Mouse (Mus musculus): ENCODE measurements around the gene Fbxw9. TPM values are rescaled to one million over a fixed set of nuclear protein-coding genes. Genes with fewer than 3 reads are reported as not detected.

Fbxw9 gene
- polyA plus RNA-seq, 1 experiment from 2014 or later, result 25.8 TPM

GRCm38 (mm10) chr8:85025098-85025932 is 34.5 kb upstream of the Fbxw9 start, which contains the start of gene Asna1:
Gene Asna1 (minus strand): TSS chr8:85025281.
- Histone ChIP-seq H3K27ac (ENCODE audit: low read depth, low read length) (peak within 1 kb of the TSS; percentile 60), H3K9ac (ENCODE audit: low read length) (peak within 1 kb of the TSS; percentile 85), H3K4me1 (ENCODE audit: control insufficient read depth, insufficient read depth, low read length) (peaks cover 27% of the 10 kb centered on the region), H3K4me2 (ENCODE audit: low read depth) (peak within 1 kb of the TSS; percentile 88), H3K4me3 (ENCODE audit: low read depth, low read length) (peak within 1 kb of the TSS; percentile 90), H3K36me3 (ENCODE audit: control insufficient read depth, insufficient read depth, low read length) (peaks cover 13% of the 10 kb centered on the region), H3K9me3 (ENCODE audit: control insufficient read depth, low read length) (no peaks in the 10 kb centered on the region), H3K27me3 (ENCODE audit: control insufficient read depth, insufficient read depth, low read length) (no peaks in the 10 kb centered on the region)
- peak; percentile 89 for DNase-seq (ENCODE audit: low spot score)
- ATAC-seq (ENCODE audit: insufficient read depth, low FRiP score, low TSS enrichment), result peak; percentile 88
- WGBS, result 7% methylated on average over 30 of the region's 30 CpGs

- WGBS, result 0% methylated on average over 68 of the region's 75 CpGs
- peak within 1 kb of the TSS; percentile 99 for H3K9ac ChIP-seq (ENCODE audit: low read length)
- ATAC-seq (ENCODE audit: insufficient read depth, low FRiP score, low TSS enrichment), result peak; percentile 80
- H3K27ac ChIP-seq (ENCODE audit: low read depth, low read length), result peak within 1 kb of the TSS; percentile 67
- H3K27me3 ChIP-seq (ENCODE audit: control insufficient read depth, insufficient read depth, low read length), result no peaks in the 10 kb centered on the region
- DNase-seq (ENCODE audit: low spot score), result peak; percentile 97
- H3K4me2 ChIP-seq (ENCODE audit: low read depth), result peak within 1 kb of the TSS; percentile 88
- H3K9me3 ChIP-seq (ENCODE audit: control insufficient read depth, low read length), result no peaks in the 10 kb centered on the region
- peaks cover 15% of the 10 kb centered on the region for H3K36me3 ChIP-seq (ENCODE audit: control insufficient read depth, insufficient read depth, low read length)
- peaks cover 27% of the 10 kb centered on the region for H3K4me1 ChIP-seq (ENCODE audit: control insufficient read depth, insufficient read depth, low read length)
- peak within 1 kb of the TSS; percentile 100 for H3K4me3 ChIP-seq (ENCODE audit: low read depth, low read length)
Measured at GRCm38 (mm10) chr8:85026670-85027515, 33.0 kb upstream of the Fbxw9 start, which contains the start of gene Trir. Gene Trir (plus strand): TSS chr8:85026823.

- Histone ChIP-seq H3K36me3 (ENCODE audit: control insufficient read depth, insufficient read depth, low read length) (peaks cover 13% of the 10 kb centered on the region), H3K27me3 (ENCODE audit: control insufficient read depth, insufficient read depth, low read length) (no peaks in the 10 kb centered on the region), H3K27ac (ENCODE audit: low read depth, low read length) (peak overlapping the region; percentile 67; the same call in 1 of the 2 replicates), H3K4me3 (ENCODE audit: low read depth, low read length) (peak overlapping the region; percentile 100), H3K4me1 (ENCODE audit: control insufficient read depth, insufficient read depth, low read length) (peaks cover 27% of the 10 kb centered on the region), H3K9ac (ENCODE audit: low read length) (peak overlapping the region; percentile 99), H3K9me3 (ENCODE audit: control insufficient read depth, low read length) (no peaks in the 10 kb centered on the region), H3K4me2 (ENCODE audit: low read depth) (peak overlapping the region; percentile 57)
- DNase-seq (ENCODE audit: low spot score) (no peak), ATAC-seq (ENCODE audit: insufficient read depth, low FRiP score, low TSS enrichment) (no peak)
- under 1% methylated on average over 13 of the region's 13 CpGs for whole genome bisulfite sequencing
Measured at GRCm38 (mm10) chr8:85027516-85027855, 32.4 kb upstream of the Fbxw9 start.

- peaks cover 27% of the 10 kb centered on the region for H3K4me1 ChIP-seq (ENCODE audit: control insufficient read depth, insufficient read depth, low read length)
- ATAC-seq (ENCODE audit: insufficient read depth, low FRiP score, low TSS enrichment), result no peak
- H3K9ac ChIP-seq (ENCODE audit: low read length), result peak overlapping the region; percentile 99
- H3K27me3 ChIP-seq (ENCODE audit: control insufficient read depth, insufficient read depth, low read length), result no peaks in the 10 kb centered on the region
- peaks cover 15% of the 10 kb centered on the region for H3K36me3 ChIP-seq (ENCODE audit: control insufficient read depth, insufficient read depth, low read length)
- H3K9me3 ChIP-seq (ENCODE audit: control insufficient read depth, low read length), result no peaks in the 10 kb centered on the region
- H3K4me2 ChIP-seq (ENCODE audit: low read depth), result peak overlapping the region; percentile 57
- H3K27ac ChIP-seq (ENCODE audit: low read depth, low read length), result no peak overlapping the region
- WGBS, result 35% methylated on average over 2 of the region's 2 CpGs
- peak overlapping the region; percentile 100 for H3K4me3 ChIP-seq (ENCODE audit: low read depth, low read length)
- no peak for DNase-seq (ENCODE audit: low spot score)
Measured at GRCm38 (mm10) chr8:85027922-85028321, 31.9 kb upstream of the Fbxw9 start.

- Histone ChIP-seq H3K36me3 (ENCODE audit: control insufficient read depth, insufficient read depth, low read length) (peaks cover 16% of the 10 kb centered on the region), H3K4me2 (ENCODE audit: low read depth) (peak overlapping the region; percentile 9), H3K27ac (ENCODE audit: low read depth, low read length) (no peak overlapping the region), H3K4me3 (ENCODE audit: low read depth, low read length) (0 out of 2 replicates have a peak overlapping the region, but pooled peaks have one; percentile 6), H3K27me3 (ENCODE audit: control insufficient read depth, insufficient read depth, low read length) (no peaks in the 10 kb centered on the region), H3K9me3 (ENCODE audit: control insufficient read depth, low read length) (no peaks in the 10 kb centered on the region), H3K9ac (ENCODE audit: low read length) (no peak overlapping the region), H3K4me1 (ENCODE audit: control insufficient read depth, insufficient read depth, low read length) (peaks cover 23% of the 10 kb centered on the region)
- ATAC-seq (ENCODE audit: insufficient read depth, low FRiP score, low TSS enrichment) (no peak), DNase-seq (ENCODE audit: low spot score) (no peak)
- WGBS, result 93% methylated on average over 14 of the region's 14 CpGs
Measured at GRCm38 (mm10) chr8:85029271-85029670, 30.6 kb upstream of the Fbxw9 start.

GRCm38 (mm10) chr8:85032622-85033311 is 27.1 kb upstream of the Fbxw9 start:
- no peak overlapping the region for H3K4me2 ChIP-seq (ENCODE audit: low read depth)
- H3K9ac ChIP-seq (ENCODE audit: low read length), result no peak overlapping the region
- H3K27me3 ChIP-seq (ENCODE audit: control insufficient read depth, insufficient read depth, low read length), result no peaks in the 10 kb centered on the region
- no peak for ATAC-seq (ENCODE audit: insufficient read depth, low FRiP score, low TSS enrichment)
- H3K36me3 ChIP-seq (ENCODE audit: control insufficient read depth, insufficient read depth, low read length), result peaks cover 16% of the 10 kb centered on the region
- H3K9me3 ChIP-seq (ENCODE audit: control insufficient read depth, low read length), result no peaks in the 10 kb centered on the region
- 82% methylated on average over 4 of the region's 4 CpGs for WGBS
- H3K4me1 ChIP-seq (ENCODE audit: control insufficient read depth, insufficient read depth, low read length), result peaks cover 19% of the 10 kb centered on the region
- DNase-seq (ENCODE audit: low spot score), result no peak
- no peak overlapping the region for H3K27ac ChIP-seq (ENCODE audit: low read depth, low read length)
- no peak overlapping the region for H3K4me3 ChIP-seq (ENCODE audit: low read depth, low read length)

- Histone ChIP-seq H3K9me3 (ENCODE audit: control insufficient read depth, low read length) (no peaks in the 10 kb centered on the region), H3K4me3 (ENCODE audit: low read depth, low read length) (no peak overlapping the region), H3K27me3 (ENCODE audit: control insufficient read depth, insufficient read depth, low read length) (no peaks in the 10 kb centered on the region), H3K36me3 (ENCODE audit: control insufficient read depth, insufficient read depth, low read length) (peaks cover 16% of the 10 kb centered on the region), H3K9ac (ENCODE audit: low read length) (no peak overlapping the region), H3K27ac (ENCODE audit: low read depth, low read length) (no peak overlapping the region), H3K4me1 (ENCODE audit: control insufficient read depth, insufficient read depth, low read length) (peaks cover 15% of the 10 kb centered on the region), H3K4me2 (ENCODE audit: low read depth) (no peak overlapping the region)
- no peak for DNase-seq (ENCODE audit: low spot score)
- no peak for ATAC-seq (ENCODE audit: insufficient read depth, low FRiP score, low TSS enrichment)
- WGBS, result 45% methylated on average over 1 of the region's 1 CpGs
Measured at GRCm38 (mm10) chr8:85033867-85034266, 26.0 kb upstream of the Fbxw9 start.

GRCm38 (mm10) chr8:85034764-85035163 is 25.1 kb upstream of the Fbxw9 start:
- no peak overlapping the region for H3K9ac ChIP-seq (ENCODE audit: low read length)
- DNase-seq (ENCODE audit: low spot score) (peak; percentile 68), ATAC-seq (ENCODE audit: insufficient read depth, low FRiP score, low TSS enrichment) (no peak)
- H3K4me2 ChIP-seq (ENCODE audit: low read depth), result peak overlapping the region; percentile 98
- peaks cover 9% of the 10 kb centered on the region for H3K36me3 ChIP-seq (ENCODE audit: control insufficient read depth, insufficient read depth, low read length)
- WGBS, result 8% methylated on average over 12 of the region's 13 CpGs
- peak overlapping the region; percentile 79; the same call in 1 of the 2 replicates for H3K4me3 ChIP-seq (ENCODE audit: low read depth, low read length)
- H3K27ac ChIP-seq (ENCODE audit: low read depth, low read length), result no peak overlapping the region
- no peaks in the 10 kb centered on the region for H3K27me3 ChIP-seq (ENCODE audit: control insufficient read depth, insufficient read depth, low read length)
- peaks cover 12% of the 10 kb centered on the region; the same call in 1 of the 2 replicates for H3K4me1 ChIP-seq (ENCODE audit: control insufficient read depth, insufficient read depth, low read length)
- no peaks in the 10 kb centered on the region for H3K9me3 ChIP-seq (ENCODE audit: control insufficient read depth, low read length)
